Mouse (Mus musculus) stomach, embryonic 16.5 days (tissue): ENCODE results near the gene Zfp941. TPM values are rescaled to one million over a fixed set of nuclear protein-coding genes. Genes with fewer than 3 reads are reported as not detected.
A peak's percentile ranks its signal among the peaks of the same experiment; 100 is the strongest.

ENCODE experiments used
- ATAC-seq: fragments of 200-750 bp; cut with Nextera tagmentation; 2 replicates; pipeline ENCODE4 v1.8.0; 2017; ENCODE audit warnings: moderate number of reproducible peaks, moderate TSS enrichment; ENCODE audit not compliant: insufficient read depth, low FRiP score
- H3K27ac ChIP-seq: fragments of 300-500 bp; sonication (generic); 2 replicates; pipeline ENCODE4 v1.5.1; 2014; ENCODE audit warnings: low read length
- H3K27me3 ChIP-seq: fragments of 300-500 bp; sonication (generic); 2 replicates; pipeline ENCODE4 v1.6.1; 2014; ENCODE audit warnings: low read length, control low read depth, mixed read lengths; ENCODE audit not compliant: control insufficient read depth, insufficient read depth
- H3K36me3 ChIP-seq: fragments of 300-500 bp; sonication (generic); 2 replicates; pipeline ENCODE4 v1.6.1; 2014; ENCODE audit warnings: low read length; ENCODE audit not compliant: control insufficient read depth, insufficient read depth
- H3K4me1 ChIP-seq: fragments of 300-500 bp; sonication (generic); 2 replicates; pipeline ENCODE4 v1.6.1; 2014; ENCODE audit warnings: low read length, control low read depth, mixed read lengths; ENCODE audit not compliant: control insufficient read depth, insufficient read depth
- H3K4me2 ChIP-seq: fragments of 300-500 bp; sonication (generic); 2 replicates; pipeline ENCODE4 v1.6.1; 2014; ENCODE audit warnings: low read depth, low read length, mixed read lengths
- H3K4me3 ChIP-seq: fragments of 300-500 bp; sonication (generic); replicated peaks from 2 replicates; pipeline ENCODE4 v1.5.1; 2014; ENCODE audit warnings: mild to moderate bottlenecking, low read length
- H3K9ac ChIP-seq: fragments of 300-500 bp; sonication (generic); 2 replicates; pipeline ENCODE4 v1.6.1; 2014; ENCODE audit warnings: low read length
- H3K9me3 ChIP-seq: fragments of 300-500 bp; sonication (generic); replicated peaks from 2 replicates; pipeline ENCODE4 v1.6.1; 2016; ENCODE audit warnings: low read length, control low read depth; ENCODE audit not compliant: control insufficient read depth
- WGBS: fragments of 180-500 bp; shearing (Covaris S2); extraction: QIAGEN DNeasy Blood & Tissue Kit; methylation state at CpG from one replicate; pipeline ENCODE4 v1.1.7; 2014; 5-methylcytosine and 5-hydroxymethylcytosine counted together
- polyA plus RNA-seq: library from polyadenylated mRNA; unstranded; fragments of >200 nt; fragmentation: Nextera tagmentation; extraction: Ambion mirVana; gene quantifications from 2 replicates; pipeline ENCODE4 v1.2.1, GENCODE M21; 2015

Gene Zfp941
- 1.3 and 1.9 TPM in 2 replicates for polyA plus RNA-seq

DNA sequence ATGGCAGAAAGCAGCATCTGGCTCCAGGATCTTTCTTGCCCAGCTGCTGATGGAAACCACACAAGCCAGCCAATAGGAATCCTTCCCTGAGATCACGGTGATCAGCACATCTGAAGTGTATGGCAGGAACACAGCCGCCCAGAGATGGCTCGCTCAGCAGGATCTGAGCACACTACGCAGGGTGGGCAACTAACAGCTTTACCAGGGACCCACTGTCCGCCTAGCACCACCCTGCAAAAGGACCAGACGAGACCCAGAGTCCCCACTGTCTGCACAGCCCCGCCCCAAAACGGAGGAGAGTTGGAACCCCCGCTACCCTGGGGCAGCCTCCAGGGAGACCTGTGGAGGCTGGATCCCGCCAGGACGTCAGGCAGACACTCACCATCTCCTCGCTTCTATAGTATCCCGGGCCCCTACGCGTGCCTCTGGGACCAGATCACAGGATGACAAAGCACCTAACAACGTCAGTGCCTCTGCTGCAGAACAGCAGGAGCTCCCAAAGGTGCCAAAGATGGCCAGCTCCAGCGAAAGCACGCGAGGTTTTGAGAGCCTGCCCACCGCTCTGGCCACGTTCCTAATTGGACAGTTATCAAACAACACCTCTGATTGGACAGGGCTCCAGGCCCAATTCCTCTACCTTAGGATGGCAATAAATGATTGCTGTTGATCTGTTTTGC is at the start of gene Zfp941:
Gene Zfp941 (minus strand): TSS at position 526 of the 677 bp plus-strand sequence.
- no peak within 1 kb of the TSS for H3K27ac ChIP-seq
- no peaks in the 10 kb centered on the region for H3K4me1 ChIP-seq
- H3K27me3 ChIP-seq: no peaks in the 10 kb centered on the region
- 3% methylated on average over 21 of the region's 21 CpGs for WGBS
- peak within 1 kb of the TSS; percentile 62 for H3K4me2 ChIP-seq
- peak within 1 kb of the TSS; percentile 62 for H3K9ac ChIP-seq
- no peaks in the 10 kb centered on the region for H3K9me3 ChIP-seq
- peak within 1 kb of the TSS; percentile 47 for H3K4me3 ChIP-seq
- ATAC-seq: no peak; the same call in 1 of the 2 replicates
- H3K36me3 ChIP-seq: no peaks in the 10 kb centered on the region

DNA sequence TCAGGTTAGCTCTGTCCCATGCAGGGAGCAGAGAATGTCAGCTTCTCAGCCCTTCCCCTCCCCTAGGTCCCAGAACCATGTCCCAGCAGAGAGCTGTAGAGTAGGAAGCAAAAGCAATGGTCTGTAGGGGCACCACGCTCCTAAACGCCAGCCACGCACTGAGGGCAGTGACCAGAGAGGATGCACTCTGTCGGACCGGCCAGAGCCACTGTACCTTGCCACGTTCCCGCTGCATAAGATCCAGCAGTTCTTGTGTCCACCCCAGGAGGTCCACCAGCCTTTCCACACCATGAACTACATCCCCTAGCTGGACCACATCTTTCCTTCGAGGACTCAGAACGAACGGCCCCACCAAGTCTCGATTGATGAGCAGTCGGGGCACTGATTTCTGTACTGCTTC is 42.8 kb upstream of the Zfp941 start:
- WGBS: 89% methylated on average over 12 of the region's 12 CpGs
- H3K36me3 ChIP-seq: peaks cover 28% of the 10 kb centered on the region

DNA sequence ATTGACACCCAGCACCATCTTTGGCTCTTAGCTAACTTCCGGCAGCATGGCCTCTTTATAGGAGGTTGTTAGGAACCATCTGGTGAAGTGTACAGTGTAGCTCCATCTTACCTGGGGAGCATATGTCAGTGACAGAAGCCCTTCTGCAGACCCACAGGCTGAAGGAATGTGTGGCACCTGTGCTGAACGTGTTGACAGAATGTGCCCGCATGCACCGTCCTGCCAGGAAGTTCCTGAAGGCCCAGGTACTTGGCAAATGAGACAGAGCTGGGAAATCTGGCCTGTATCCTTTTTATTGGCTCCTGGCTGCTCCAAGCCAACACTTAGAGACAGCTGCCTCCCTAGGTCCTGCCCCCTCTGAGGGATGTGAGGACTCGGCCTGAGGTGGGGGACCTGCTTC is 38.8 kb upstream of the Zfp941 start:
- no peaks in the 10 kb centered on the region for H3K27me3 ChIP-seq
- no peak overlapping the region for H3K4me3 ChIP-seq
- H3K36me3 ChIP-seq: peaks cover 32% of the 10 kb centered on the region
- no peak overlapping the region for H3K27ac ChIP-seq
- no peak for ATAC-seq
- H3K4me1 ChIP-seq: peaks cover 13% of the 10 kb centered on the region
- H3K4me2 ChIP-seq: no peak overlapping the region
- WGBS: 89% methylated on average over 5 of the region's 5 CpGs
- H3K9ac ChIP-seq: no peak overlapping the region
- H3K9me3 ChIP-seq: no peaks in the 10 kb centered on the region

More for the DNA sequence above, 42.8 kb upstream of the Zfp941 start:
- Histone ChIP-seq H3K9ac (no peak overlapping the region), H3K4me1 (no peaks in the 10 kb centered on the region), H3K27ac (no peak overlapping the region), H3K4me3 (no peak overlapping the region), H3K9me3 (no peaks in the 10 kb centered on the region), H3K4me2 (no peak overlapping the region), H3K27me3 (no peaks in the 10 kb centered on the region)
- no peak for ATAC-seq

DNA sequence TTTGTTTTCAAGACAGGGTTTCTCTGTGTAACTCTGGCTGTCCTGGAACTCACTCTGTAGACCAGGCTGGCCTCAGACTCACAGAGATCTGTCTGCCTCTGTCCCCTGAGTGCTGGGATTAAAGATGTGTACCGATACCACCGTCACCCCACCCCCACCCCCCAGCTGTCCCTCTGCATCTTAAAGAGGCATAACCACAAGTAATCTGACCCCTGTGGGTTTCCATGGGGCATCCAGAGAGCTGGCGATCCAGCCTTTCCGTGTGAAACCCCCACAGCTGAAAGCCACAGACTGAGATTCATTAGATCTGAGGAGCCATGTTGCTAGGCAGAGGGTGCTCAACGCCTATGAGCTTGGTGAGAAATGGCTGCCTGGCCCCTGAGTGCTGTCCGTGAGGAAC is 38.0 kb upstream of the Zfp941 start:
- H3K4me3 ChIP-seq: no peak overlapping the region
- no peak overlapping the region for H3K27ac ChIP-seq
- H3K9me3 ChIP-seq: no peaks in the 10 kb centered on the region
- no peak overlapping the region for H3K4me2 ChIP-seq
- WGBS: 73% methylated on average over 6 of the region's 6 CpGs
- no peaks in the 10 kb centered on the region for H3K27me3 ChIP-seq
- H3K4me1 ChIP-seq: peaks cover 20% of the 10 kb centered on the region
- H3K36me3 ChIP-seq: peaks cover 32% of the 10 kb centered on the region
- no peak for ATAC-seq
- no peak overlapping the region for H3K9ac ChIP-seq

DNA sequence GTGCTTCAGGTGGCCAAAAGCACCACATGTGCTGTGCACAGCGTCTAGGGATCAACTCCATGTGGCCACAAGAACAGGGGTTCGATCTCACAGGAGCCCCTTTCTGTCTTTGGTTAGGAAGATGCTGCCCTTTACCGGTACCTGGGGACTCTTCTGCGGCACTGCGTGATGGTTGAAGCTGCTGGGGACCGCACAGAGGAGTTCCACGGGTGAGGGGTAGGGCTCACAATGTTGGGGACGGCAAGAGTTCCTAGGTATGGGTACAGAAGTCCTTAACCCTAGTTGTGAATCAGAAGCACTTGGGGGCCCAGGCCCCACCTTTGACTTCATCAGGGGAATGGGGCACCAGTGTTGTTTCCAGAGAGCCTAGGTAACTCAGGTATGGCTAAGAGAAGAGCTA is 36.8 kb upstream of the Zfp941 start:
- peaks cover 33% of the 10 kb centered on the region for H3K36me3 ChIP-seq
- H3K4me2 ChIP-seq: peak overlapping the region; percentile 98
- H3K9ac ChIP-seq: peak overlapping the region; percentile 95; the same call in 1 of the 2 replicates
- no peaks in the 10 kb centered on the region for H3K27me3 ChIP-seq
- 0 out of 2 replicates have a peak overlapping the region, but pooled peaks have one; percentile 95 for H3K4me3 ChIP-seq
- H3K4me1 ChIP-seq: peaks cover 24% of the 10 kb centered on the region
- ATAC-seq: no peak
- H3K27ac ChIP-seq: no peak overlapping the region
- H3K9me3 ChIP-seq: no peaks in the 10 kb centered on the region
- WGBS: 95% methylated on average over 8 of the region's 8 CpGs

DNA sequence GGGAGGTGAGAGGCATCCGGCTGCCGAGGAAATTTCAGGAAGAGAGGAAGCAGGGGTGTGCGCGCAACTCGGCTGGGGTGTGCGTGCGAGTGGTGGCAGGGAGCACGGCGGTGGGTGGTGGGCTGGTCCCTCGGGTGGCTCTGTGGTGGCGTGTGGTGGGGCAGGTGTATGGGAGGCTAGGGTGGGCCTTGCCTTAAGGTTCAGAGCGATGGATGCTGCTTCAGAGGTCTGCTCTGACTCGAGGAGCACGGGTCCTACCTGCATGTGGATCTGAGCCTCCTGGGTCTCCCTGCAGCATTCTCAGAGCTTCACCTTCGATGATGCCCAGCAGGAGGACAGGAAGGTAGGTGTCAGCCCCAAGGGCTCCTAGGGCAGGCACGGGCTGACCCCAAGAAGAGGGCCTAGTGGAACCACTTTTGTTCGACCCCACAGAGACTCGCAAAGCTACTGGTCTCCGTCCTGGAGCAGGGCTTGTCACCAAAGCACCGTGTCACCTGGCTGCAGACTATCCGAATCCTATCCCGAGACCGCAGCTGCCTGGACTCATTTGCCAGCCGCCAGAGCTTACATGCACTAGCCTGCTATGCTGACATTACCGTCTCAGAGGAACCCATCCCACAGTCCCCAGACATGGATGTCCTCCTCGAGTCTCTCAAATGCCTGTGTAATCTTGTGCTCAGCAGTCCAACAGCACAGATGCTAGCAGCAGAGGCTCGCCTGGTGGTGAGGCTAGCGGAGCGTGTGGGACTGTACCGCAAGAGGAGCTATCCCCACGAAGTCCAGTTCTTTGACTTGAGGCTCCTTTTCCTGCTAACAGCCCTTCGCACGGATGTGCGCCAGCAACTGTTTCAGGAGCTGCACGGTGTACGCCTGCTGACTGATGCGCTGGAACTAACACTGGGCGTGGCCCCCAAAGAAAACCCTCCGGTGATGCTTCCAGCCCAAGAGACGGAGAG is 35.9 kb upstream of the Zfp941 start, which contains the start of gene Bet1l:
Gene Bet1l (minus strand): TSS at position 28 of the 956 bp plus-strand sequence.
- peak within 1 kb of the TSS; percentile 95 for H3K4me3 ChIP-seq
- H3K4me1 ChIP-seq: peaks cover 24% of the 10 kb centered on the region
- H3K27ac ChIP-seq: peak within 1 kb of the TSS; percentile 97
- peak; percentile 31; the same call in 1 of the 2 replicates for ATAC-seq
- WGBS: 32% methylated on average over 40 of the region's 40 CpGs
- H3K9ac ChIP-seq: peak within 1 kb of the TSS; percentile 95
- peak within 1 kb of the TSS; percentile 98 for H3K4me2 ChIP-seq
- no peaks in the 10 kb centered on the region for H3K9me3 ChIP-seq
- H3K36me3 ChIP-seq: peaks cover 26% of the 10 kb centered on the region
- H3K27me3 ChIP-seq: no peaks in the 10 kb centered on the region

DNA sequence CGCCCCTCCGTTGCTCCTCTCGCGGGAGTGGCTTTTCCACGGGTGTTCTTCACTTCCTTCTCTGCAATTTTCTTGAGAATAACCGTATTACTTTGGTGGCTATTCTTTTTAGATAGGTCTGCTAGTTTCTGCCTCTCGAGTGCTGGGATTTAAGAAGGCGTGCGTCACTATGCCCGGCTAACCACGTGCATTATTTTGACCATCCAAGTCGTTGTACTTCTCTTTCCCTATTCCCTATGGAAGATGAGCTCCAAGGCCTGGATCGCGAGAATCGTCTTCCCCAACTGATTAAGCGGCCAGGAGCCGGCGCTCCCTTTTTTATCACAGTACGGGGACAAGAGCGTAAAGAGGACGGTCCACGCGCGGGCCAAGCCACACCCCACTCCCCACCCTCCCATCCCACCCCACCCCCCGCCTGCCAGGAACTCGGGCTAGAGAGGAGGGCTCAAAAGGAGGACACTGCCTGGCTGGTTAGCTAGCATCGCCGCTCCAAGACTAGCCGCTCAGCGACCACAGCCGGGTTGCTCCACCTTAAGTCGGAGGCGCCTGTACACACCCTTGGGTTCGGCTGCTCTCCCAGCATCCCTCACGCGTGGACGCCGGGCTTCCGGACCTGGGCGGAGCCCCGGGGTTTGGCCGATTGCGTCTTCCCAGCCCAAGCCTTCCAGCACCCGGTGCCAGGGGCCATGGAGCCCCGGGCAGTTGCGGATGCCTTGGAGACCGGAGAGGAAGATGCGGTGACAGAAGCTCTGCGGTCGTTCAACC is 35.0 kb upstream of the Zfp941 start, which contains the start of gene Ric8a:
Gene Ric8a (plus strand): TSS at position 173 of the 765 bp plus-strand sequence.
- peak; percentile 86 for ATAC-seq
- peaks cover 23% of the 10 kb centered on the region for H3K36me3 ChIP-seq
- peak within 1 kb of the TSS; percentile 97 for H3K27ac ChIP-seq
- H3K4me1 ChIP-seq: peaks cover 24% of the 10 kb centered on the region
- peak within 1 kb of the TSS; percentile 95 for H3K9ac ChIP-seq
- peak within 1 kb of the TSS; percentile 95 for H3K4me3 ChIP-seq
- no peaks in the 10 kb centered on the region for H3K9me3 ChIP-seq
- peak within 1 kb of the TSS; percentile 98 for H3K4me2 ChIP-seq
- H3K27me3 ChIP-seq: no peaks in the 10 kb centered on the region
- WGBS: 0% methylated on average over 49 of the region's 50 CpGs

DNA sequence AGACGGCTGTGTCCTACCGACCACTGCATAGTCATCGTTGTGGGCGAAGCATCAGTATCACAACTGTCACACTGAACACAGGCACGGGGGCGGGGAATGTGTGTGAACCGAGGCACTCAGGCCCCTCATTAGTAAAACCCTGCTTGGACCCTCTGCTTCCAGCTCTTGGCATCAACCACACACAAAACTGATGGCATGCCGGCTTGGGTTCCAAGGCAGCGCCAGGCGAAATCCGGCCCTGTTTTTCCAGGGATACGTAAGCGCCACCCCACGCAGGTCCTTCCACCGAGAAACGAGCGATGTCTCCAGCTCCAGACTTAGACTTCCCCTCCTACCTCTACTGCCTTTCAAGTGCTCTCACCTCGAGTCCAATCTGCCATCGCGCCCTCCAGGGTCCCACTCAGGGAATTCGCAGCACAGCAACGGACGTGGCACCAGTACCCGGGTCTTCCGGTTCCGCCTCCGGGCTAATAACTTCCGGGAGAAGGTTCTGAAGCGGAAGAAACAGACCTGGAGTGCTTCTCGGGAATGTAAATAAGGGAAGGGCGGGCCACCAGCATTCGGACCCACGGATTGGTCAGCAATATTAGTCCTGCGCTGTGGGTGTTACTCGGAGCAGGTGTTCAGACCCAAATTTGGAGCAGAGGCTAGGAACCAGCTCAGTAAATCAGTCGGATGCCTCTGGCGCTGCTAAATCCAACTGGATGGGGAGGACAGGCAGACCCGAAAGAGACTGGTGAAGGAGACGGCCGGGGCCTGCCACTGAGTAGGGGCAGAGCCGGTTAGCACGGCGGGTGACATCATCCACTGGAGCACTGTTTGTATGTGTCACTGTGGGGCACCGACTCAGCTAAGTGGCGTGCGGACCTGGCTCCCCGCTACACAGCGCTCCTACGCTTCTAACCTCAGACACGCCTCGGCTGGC is 34.1 kb upstream of the Zfp941 start, which contains the start of gene Gm45785:
Gene Gm45785 (minus strand): TSS at position 472 of the 925 bp plus-strand sequence.
- peaks cover 24% of the 10 kb centered on the region for H3K4me1 ChIP-seq
- H3K9ac ChIP-seq: peak within 1 kb of the TSS; percentile 95
- WGBS: under 1% methylated on average over 51 of the region's 51 CpGs
- peak within 1 kb of the TSS; percentile 97 for H3K27ac ChIP-seq
- H3K36me3 ChIP-seq: peaks cover 21% of the 10 kb centered on the region
- H3K4me3 ChIP-seq: peak within 1 kb of the TSS; percentile 95
- no peaks in the 10 kb centered on the region for H3K27me3 ChIP-seq
- no peaks in the 10 kb centered on the region for H3K9me3 ChIP-seq
- peak; percentile 80 for ATAC-seq
- H3K4me2 ChIP-seq: peak within 1 kb of the TSS; percentile 98
